Mouse (Mus musculus) left cerebral cortex, adult 9 months (tissue): ENCODE measurements around the gene Ern2.
A peak's percentile ranks its signal among the peaks of the same experiment; 100 is the strongest.

ENCODE experiments used
- DNase-seq, 2 experiments: peaks; one replicate each; pipeline ENCODE4 v3.0.0; 2022; ENCODE audit warnings: low spot score in 2 of 2

Ern2 gene

GRCm38 (mm10) chr7:122158915-122159902 is 26.8 kb downstream of the Ern2 start, which contains the start of gene Plk1:
Gene Plk1 (plus strand): TSS chr7:122159439.
- DNase-seq = peak; percentile 33 to 77

- no peak for DNase-seq
Observed at GRCm38 (mm10) chr7:122158488-122158887, 27.5 kb downstream of the Ern2 start.

DNA sequence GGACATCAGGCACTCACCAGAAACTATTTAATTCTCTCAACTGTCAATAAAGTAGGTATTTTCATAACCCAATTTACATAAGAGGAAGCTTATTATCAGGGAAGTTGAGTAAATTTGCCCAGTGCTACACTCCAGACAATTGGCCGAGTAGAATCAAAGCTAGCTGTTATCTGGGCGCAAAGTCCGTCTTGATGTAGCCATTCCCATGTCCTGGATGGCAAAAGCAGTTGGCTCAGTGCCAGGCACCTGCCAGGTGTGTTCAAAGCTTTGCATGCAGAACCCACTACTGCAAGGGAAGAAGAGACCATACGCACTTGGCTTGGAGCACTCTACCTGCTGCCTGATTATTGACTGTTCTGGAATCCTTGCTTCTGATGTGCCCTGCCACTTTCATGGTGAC is 33.5 kb downstream of the Ern2 start:
- no peak for DNase-seq

DNA sequence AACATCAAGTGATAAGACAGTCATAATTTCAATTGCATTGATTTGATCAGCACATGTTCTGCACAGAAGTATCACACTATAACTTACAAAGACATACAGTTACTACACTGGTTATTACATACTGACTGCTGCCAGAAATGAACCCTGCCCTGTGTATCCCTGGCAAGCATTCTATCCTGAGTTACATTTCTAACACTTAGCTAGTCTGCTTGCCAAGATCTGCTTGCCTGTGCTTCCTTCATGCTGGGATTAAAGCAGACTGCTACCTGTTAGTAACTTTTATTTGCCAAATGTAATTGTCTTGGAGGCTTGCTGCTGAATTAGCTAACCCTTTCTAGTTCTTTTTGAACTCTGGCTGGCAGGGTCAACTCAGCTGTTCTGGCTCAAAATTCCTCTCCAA is 45.0 kb downstream of the Ern2 start:
- no peak for DNase-seq

DNA sequence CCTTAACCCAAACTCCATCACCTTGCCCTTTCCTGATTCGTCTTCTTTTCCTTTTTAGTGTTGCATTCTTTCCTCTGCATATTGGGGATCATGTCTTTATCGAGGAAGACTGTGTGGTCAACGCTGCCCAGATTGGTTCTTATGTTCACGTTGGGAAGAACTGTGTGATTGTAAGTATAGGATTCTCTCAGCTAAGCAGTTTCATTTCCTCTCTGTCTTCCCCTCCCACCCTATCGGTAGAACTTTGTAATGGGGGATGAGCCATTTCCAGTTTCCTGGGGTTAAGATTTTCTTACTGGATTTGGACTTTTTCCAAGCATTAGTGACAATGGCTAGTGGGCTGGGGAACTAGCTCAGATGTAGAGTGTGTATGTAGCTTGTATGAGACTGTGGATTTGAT is 47.8 kb downstream of the Ern2 start:
- no peak for DNase-seq

- DNase-seq = no peak
Observed at GRCm38 (mm10) chr7:122137071-122137470, 48.9 kb downstream of the Ern2 start.

GRCm38 (mm10) chr7:122135070-122135469 is 50.9 kb downstream of the Ern2 start:
- no peak for DNase-seq

DNA sequence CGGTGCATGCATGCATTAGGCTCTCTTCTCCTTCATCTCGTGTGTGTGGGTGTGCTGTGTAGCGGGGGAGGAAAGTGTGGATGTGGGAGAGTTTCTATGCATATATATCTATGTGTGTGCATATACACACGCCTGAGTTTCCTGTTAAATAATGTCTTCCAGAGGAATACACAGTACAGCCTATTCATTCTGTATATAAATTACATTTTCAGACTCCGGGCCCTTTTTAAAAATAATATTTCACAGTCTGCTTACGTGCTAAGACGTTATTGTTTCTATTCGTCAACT is 52.7 kb downstream of the Ern2 start:
- no peak for DNase-seq

DNA sequence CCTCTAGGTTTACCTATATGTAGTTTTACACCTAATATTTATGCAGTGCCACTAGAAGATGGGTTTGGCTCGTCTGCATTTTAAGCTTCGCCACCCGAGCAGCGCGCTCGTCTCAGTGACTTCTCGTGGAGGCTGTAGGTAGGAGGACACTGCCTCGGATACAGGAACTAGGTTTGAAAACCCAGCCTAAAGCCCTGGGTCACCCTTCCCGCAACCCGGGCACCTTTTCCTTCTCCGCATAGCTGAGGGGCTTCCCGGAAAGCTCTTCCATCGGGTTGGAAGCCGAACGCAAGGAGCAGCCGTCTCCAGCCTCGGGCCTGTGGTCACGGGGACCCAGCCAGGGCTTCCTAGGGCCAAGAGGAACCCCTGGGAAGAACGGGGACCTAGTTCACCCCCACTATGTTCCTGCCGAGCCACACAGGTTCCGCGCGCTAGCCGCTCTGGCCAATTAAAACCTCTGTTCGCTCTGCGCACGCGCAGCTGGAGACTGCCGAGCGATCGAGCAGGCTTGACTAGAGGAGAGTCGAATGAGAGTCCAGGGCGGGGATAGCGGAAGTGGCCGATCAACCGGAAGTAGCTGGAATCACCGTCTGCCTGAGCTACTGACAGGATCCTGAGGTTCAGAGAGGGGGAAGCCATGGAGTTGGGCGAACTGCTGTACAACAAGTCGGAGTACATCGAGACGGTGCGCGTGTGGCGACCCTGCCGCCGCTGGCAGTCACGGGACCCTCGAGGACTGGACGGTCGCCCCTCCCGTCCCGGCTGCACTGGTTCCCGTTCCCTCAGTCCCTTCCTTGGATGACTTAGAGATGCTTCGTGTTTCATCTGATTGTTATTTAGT is 53.3 kb downstream of the Ern2 start, which contains the start of the genes Palb2 and Dctn5:
Gene Palb2 (minus strand): TSS at position 489 of the 841 bp plus-strand sequence.
Gene Dctn5 (plus strand): TSS at position 545 of the 841 bp plus-strand sequence.
- peak; percentile 91 to 98 for DNase-seq

DNA sequence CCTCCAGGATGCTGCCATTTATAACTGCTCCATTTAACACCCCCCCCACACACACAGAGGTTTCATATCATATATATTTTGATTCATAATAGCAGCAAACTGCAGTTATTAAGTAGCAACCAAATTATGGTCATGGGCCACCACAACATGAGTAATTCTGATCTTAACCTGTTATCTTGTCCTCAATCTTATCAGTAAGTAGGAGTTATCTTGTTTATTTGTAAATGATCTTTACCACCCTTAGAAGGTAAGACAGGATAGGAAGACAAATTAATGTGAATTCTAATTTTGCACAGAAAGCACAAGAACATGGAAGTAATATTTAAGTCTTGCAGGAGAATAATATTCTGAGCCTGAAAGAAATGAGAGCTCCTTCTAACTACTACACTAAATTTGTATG is 54.2 kb downstream of the Ern2 start:
- no peak for DNase-seq

GRCm38 (mm10) chr7:122126946-122127345 is 59.1 kb downstream of the Ern2 start:
- no peak for DNase-seq

GRCm38 (mm10) chr7:122125636-122126035 is 60.4 kb downstream of the Ern2 start:
- DNase-seq = no peak

GRCm38 (mm10) chr7:122123518-122123917 is 62.5 kb downstream of the Ern2 start:
- no peak for DNase-seq
